Mouse (Mus musculus): Measurements from ENCODE around the gene Nosip.

- no peak for TF ChIP-seq POLR2A (IDR thresholded peaks at IDR 0.05; ENCODE audit: low read depth, low read length)
- TF ChIP-seq CTCF (conservative IDR thresholded peaks at IDR 0.05; ENCODE audit: insufficient read depth, insufficient read length, low read depth, low read length), result no peak
These were observed 43.3 kb downstream of the Nosip start for GRCm38 (mm10) chr7:45105491-45105890.
